Mouse (Mus musculus): Measurements from ENCODE around the gene Bach2.
A peak's percentile ranks its signal among the peaks of the same experiment; 100 is the strongest.

Bach2 gene

DNA sequence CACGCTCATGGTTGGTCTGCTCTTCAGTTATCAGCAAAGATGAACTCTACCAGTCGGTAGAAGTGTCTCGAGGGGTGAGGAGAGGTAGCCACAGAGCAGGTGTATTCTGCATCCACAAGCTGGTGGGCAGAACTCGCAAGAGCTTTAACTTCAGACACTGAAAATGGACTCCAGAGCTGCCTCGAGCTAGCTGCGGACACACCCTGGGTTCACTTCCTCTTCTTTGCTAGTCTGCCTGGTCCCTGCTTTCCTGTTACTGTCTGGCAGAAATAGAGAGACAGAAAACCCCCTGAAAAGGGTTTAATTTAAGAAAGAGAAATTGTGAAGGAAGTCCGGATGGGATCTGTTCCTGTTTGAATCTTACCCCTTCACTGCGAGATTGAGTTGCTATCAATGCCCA, 326.3 kb downstream of the Bach2 start:
- DNase-seq (ENCODE audit: low spot score in 2 of 2): no peak

DNA sequence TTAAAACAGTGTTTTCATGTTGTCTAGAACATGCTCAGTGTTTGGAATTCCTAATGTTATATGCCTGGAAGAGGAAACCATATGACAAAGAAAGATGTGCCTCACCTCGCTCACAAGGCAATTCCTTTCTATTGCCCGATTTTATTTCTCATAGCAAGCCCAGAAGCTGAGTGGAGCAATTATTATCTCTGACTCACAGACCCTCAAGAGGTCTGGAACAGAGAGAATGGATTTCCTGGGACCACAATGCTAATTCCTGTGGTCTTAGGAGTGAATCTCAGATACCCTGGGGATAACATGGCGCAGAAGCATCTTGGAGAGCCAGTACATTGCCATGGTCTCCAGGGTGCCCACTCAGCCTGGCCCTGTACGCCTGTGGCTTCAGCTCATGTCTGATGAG, 330.4 kb downstream of the Bach2 start:
- no peak for DNase-seq (ENCODE audit: low spot score in 2 of 2)

DNA sequence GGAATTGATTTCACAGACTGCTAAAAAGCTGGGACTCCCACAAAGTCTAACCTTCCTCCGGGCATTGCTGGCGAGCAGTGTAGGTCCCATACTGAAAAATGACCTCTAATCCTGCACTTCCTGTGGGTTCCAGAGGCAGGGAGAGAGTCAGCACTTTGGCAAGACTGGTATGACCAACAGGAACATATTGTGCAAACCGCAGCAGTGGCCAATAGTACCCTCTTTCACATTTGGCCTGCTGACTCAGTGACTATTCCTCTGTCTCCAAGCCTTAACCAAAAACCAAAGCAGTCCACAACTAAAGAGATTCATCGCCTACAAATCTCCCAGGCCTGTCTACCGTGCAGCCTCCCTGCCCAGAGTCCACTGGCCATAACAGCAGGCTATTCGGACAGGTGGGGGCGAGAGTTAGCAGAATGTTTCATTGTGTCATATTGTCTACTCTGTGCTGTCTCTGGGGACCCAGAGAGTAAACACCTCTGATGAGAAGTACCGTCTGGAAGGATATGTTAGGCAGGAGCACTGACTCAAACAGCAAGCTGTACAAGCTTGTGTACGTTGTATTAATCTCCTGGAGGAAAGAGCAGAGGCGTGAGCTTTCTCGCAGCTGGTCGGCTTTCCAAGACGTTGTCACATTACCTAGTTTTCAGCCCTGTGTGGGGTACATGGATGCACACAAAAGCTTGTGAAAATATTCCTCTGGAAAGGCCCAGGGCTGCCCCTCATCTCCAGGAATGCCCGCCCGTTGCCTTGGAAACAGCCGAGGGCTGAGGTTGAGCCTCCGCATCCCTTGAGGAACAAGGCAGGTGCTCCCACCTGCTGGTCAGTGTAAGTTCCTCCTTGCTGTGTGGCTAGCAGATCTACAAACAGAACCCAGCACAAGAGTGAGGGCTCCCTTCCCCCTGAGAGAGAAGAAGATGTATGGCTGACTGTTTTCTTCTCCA, 331.7 kb downstream of the Bach2 start:
- DNase-seq (ENCODE audit: low spot score in 2 of 2): peak; percentile 32 to 40

DNA sequence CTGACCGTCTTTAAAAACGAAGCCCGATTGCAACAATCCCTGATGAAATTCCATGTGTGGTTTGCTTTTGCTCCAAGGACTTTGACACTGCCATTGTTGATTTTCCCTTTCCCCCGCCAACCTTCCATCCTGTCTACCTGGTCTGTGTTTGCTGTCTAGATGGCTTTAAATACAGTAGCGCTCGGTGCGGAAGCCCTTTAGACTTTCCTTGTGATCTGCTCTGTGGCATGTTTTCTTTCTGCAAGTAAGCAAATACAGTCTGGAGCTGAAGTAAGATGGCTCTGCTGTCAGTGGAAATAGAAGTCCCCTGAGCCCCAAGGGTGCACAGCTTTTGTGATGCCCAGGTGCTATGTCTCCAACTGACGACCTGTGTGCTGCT, 332.3 kb downstream of the Bach2 start:
- no peak for DNase-seq (ENCODE audit: low spot score in 2 of 2)

DNA sequence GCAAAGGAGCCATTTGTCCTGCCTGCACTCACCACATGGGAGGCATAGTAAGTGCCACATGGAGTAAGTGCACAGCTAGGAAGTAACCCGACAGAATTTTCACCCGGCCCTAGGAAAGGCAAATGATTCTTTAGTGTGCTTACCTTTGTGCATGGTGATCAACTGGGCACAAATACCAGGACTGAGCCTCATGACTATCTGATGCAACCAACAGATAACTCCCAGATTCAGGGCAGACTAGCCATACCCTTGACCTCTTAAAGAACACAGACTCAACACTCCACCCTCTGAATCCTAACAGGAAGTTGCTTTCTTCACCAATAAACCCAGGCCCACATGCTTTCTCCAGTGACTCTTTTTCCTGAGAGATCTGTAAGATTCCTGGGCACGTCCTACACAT, 332.8 kb downstream of the Bach2 start:
- DNase-seq (ENCODE audit: low spot score in 2 of 2): no peak

DNA sequence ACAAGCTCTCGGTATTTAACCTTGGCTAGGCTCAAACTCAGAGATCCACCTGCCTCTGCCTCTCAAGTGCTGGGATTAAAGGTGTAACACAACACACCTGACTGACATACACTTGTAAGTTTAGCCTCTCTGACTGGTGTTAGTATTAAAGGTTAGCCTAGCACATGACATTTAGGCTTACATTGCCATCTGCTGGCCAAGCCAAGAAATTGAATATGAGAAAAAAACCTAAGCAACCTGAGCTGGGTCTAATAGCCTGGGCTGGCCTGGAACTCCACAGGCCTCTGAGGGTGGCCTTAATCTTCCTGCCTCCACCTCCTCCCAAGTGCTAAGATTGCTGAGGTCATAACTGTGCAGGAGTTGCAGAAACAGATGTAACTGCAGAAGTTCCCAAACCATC, 333.5 kb downstream of the Bach2 start:
- peak in 1 of 2 experiments; percentile 43 for DNase-seq (ENCODE audit: low spot score in 2 of 2)

DNA sequence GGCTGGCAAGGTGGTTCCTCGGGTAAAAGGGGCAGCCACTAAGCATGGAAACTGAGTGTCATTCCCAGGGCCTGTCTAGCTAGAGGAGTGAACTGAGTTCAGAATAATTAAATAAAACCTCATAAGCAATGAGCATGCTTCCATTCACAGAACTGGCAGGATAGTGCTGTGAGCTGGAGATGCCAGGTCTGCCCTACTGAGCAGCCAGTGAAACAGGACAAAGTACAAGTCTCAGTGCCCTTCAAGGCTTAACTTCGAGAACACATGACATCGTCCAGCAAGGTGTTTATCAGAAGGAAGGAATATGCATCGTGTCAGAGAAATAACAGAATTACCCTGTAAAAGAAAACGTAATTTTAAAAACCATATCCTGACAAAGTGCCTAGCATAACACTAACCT, 335.0 kb downstream of the Bach2 start:
- DNase-seq (ENCODE audit: low spot score in 2 of 2): no peak

DNA sequence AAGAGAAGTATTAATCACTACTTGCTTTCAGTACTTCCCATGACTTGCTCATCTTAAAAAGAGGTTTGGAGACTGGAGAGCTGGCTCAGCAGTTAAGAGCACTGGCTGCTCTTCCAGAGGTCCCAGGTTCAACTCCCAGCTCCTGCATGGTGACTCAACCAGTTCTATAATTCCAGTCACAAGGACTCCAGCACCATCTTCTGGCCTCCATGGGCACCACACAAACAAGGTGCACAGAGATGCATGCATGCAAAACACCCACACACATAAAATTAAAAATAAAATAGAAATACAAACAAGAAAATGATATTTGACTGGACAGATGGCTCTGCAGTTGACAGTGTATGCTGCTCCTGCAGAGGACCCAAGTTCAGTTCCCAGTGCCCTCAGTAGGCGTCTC, 336.0 kb downstream of the Bach2 start:
- no peak for DNase-seq (ENCODE audit: low spot score in 2 of 2)

DNA sequence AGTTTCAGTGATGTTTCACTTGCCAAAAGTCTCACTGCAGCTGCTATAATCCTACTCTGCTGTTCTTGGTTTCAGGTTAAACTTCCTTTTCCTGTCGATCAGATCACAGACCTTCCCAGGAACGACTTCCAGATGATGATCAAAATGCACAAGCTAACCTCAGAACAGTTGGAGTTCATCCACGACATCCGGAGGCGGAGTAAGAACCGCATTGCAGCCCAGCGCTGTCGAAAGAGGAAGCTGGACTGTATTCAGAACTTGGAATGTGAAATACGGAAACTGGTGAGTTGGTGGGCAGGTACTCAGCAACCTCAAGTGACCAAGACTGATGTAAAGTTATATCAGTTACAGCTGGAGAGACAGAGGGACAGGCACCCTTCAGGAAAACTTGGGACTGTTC, 336.6 kb downstream of the Bach2 start:
- no peak for DNase-seq (ENCODE audit: low spot score in 2 of 2)

DNA sequence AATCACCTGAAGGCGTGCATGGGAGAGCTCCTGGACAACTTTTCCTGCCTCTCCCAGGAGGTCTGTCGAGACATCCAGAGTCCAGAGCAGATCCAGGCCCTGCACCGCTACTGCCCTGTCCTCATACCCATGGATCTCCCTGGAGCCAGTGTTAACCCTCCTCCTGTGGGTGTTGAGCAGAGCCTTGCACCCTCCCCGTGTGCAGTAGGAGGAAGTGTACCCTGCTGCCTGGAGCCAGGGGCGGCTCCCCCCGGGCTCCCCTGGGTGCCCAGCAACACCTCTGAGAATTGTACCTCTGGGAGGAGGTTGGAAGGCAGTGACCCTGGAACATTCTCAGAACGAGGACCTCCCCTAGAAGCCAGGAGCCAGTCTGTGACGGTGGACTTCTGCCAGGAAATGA, 341.2 kb downstream of the Bach2 start:
- DNase-seq (ENCODE audit: low spot score in 2 of 2): no peak

DNA sequence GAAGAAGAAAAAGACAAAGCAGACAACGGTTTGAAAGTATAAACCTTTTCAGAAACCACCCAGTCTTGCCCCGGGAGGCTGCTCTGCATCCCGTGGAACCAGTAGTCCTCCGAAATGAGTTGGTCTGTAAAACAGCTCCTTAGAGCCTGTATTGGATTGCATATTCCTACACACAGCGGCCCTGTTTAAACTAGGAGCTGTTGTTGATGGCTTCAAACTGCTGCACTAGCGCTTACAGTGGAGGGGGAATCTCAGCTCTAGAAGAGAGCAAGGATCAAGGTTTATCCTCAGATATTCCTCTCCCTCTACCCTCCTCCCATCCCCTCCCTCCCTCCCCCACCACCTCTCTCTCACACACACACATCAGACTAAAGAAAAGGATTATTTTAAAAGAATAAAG, 345.6 kb downstream of the Bach2 start:
- DNase-seq (ENCODE audit: low spot score in 2 of 2): no peak

DNA sequence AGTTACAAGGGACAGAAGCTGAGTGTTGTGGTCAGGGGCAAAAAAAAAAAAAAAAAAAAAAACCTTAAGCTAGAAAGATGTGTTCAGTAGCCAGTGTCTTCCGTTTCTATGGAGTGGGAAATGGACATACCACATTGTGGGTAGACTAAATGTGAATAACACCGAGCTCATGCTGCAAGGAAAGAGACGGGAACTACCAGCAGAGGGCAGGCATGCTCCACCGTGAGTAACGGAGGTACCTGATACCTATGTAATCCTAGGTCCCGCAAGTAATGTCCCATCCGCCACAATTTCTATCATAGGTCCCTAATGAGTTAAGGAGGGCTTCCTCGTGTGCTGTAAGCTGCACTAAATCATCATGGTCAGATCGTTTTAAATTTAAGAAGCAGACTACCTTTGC, 348.0 kb downstream of the Bach2 start:
- DNase-seq (ENCODE audit: low spot score in 2 of 2): peak in 1 of 2 experiments; percentile 41

DNA sequence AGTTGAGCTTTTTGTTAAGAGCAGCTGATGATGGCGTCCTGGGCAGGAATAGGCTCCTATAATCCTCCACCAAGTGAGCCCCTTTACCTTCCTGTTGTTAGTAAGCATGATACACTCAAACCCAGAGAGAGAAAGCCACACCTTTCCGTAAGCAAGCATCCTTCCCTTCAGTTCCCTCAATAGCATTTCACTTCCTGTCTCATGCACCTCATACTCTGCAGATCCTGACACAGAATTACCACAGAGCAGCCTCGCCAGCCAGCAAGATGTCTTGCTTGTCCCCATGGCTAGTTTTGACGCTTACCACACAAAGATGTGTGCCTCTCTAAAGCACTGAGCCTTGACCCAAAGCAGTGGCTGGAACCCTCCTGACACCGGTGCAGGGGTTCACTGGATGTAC, 348.9 kb downstream of the Bach2 start:
- no peak for DNase-seq (ENCODE audit: low spot score in 2 of 2)

DNA sequence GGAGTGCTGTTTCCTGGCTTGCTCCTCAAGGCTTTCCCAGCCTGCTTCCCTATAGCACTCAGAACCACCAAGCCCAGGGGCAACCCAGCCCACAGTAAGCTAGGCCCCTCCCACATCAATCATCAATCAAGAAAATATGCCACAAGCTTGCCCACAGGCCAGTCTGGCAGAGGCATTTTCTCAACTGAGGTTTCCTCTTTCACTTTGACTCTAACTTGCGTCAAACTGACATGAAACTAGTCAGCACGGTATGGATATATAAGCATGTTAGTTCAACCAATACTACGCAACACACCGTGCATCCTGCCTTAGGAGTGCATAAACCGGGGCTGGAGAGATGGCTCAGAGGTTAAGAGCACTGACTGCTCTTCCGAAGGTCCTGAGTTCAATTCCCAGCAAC, 349.6 kb downstream of the Bach2 start:
- no peak for DNase-seq (ENCODE audit: low spot score in 2 of 2)

DNA sequence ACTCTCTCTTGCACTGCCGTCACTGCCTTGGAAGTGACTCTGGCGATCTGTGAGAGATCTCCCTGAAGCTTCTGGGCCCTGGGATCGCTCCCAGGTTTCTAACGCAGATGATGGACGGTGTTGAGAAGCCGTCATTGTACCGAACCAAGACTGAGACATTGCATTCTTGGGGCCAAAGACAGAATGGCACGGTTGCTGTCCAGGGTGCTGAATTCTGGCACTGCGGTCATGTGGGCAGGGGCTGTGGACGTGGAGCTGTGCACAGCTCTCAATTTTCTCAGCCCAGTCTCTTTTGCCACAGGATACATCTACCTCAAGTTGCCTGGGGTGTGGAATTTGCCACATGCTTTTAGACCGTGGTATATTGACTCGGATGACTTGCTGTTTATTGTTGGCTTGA, 362.5 kb downstream of the Bach2 start:
- DNase-seq (ENCODE audit: low spot score in 2 of 2): no peak

DNA sequence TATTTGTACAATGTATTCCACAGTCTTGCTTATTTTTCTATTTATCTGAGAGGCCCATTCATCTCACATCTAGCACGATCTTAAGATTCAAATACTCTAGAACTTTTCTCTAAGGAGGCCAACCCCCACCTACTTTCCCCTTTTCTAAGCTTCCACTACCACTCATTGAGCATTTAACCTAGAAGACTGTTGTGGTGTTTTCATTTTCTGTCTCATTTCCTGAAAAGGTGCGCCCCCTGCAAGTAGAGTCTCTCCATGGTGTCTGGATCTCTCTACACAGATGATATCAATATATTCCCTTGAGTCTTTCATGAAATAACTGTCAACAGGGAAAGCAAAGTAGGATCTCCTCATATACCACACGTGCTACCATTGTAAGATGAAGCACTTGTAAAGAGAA, 364.1 kb downstream of the Bach2 start, which contains the start of gene Gja10:
Gja10 (minus strand) TSS at position 101 of the 400 bp plus-strand sequence.
- DNase-seq (ENCODE audit: low spot score in 2 of 2): no peak

DNA sequence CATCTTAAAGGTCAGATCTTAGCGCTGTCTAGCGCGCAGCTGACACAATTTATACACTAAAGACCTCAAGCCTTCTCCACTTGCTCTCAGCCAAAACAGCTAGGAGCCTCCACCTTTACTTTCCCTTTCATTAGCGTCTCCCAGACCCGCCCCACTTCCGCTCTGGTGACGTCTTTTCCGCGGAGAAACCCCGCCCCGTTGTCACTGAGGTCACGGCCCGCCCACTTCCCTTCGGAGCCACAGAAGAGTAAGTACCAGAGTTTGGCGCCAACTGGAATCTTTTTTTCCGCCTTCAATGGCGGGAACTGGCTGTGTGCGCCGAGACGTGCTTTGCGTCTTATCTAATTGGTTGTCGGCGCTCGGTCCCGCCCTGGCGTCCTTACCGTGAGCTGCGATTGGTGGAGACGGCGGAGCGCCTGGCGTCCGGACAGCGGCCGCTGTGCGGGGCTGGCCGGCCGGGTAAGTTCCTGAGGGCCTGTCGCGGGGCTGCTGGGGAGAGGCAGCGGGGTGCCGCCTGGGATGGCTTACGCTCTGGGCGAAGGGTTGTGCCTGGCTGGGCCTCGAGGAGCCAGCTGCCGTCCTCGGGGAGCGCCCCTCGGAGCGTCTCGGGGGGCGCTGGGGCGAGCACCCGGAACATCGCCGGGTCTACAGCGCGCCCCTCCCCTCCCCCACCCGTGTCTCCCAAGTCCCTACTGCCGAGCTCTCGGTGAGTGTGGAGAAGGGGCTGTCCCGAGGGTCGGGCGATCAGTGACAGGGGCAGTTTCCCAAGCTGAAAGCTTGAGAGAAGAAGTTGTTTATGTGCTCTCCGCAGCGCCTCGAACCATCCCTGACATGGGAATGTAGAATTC, 376.7 kb downstream of the Bach2 start, which contains the start of gene Casp8ap2:
Casp8ap2 (plus strand) TSS at position 418 of the 848 bp plus-strand sequence.
- DNase-seq (ENCODE audit: low spot score in 2 of 2): peak; percentile 99 to 100

DNA sequence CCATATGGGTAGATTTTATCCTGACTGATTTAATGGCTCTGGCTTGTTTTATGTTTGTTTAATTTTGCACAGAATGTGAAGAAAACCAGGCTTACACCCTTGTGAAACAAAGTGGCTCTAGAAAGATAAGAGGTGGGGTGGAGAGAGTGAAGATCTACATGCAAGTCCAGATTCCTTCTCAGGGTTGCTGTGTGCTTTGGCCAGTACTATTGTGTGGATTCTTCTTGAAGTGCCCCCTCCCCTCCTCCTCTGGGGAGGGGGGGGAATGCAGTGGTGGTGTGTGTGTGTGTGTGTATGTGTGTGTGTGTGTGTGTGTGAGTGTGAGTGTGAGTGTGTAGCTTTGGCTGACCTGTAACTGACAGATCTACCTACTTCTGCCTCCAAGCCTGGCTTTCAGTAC, 383.0 kb downstream of the Bach2 start:
- DNase-seq (ENCODE audit: low spot score in 2 of 2): no peak

Measured in frontal cortex, postnatal 36 days (tissue).